Mouse (Mus musculus): ENCODE measurements at regions not wholly inside any gene's neighbourhood (a gene's known extent, or its start where the extent isn't known, plus 50 kb on each side); places are given as distances from the start of the nearest gene placed in this dataset.

DNA sequence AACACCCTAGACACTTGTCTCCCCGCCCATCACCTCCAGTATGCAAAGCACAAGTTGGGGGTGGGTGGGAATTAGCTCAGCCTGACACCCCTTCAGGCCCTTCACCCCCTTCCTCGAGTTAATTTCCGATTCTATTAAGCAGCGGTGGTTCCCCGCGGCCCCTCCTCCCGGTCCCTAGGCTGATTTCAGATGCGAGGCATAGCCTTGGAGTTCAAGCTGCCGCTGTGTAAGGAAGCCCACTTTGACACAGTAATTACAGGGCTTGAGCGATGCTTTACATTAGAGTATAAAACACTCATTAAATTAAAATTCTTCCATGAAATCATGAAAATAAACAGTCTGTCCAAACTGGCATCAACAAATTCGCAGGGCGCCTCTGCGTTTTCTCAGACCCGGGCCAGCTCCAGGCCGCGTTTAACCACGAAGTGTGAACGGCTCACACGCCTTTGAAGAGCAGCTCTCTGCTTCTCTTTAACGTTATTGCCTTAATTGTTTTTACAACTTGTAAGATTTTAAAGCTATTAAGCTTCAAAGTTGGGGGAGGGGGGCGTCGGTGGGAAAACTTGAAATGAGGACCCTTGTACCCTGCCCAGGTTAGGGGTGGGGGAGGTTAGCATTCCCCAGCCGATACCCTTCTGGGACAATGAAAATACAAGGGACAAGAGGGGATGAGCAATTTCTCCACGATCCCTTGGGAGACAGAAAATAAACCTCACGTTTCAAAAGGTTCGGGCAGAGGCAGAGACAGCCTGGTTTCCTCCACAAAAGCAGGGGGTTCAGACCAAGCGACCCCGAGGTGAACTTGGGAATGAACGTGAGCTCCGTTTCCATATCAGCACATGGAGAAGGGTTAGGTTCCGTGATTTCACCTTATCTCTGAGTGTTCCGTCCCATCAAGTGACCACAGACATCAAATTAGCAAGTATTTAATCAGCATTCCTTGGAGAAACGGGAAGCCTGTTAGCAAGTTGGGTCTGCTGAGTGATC is 114.4 kb downstream of the Dicer1 start:
- 8% methylated on average over 33 of the region's 33 CpGs for WGBS
- Histone ChIP-seq H3K4me1 (ENCODE audit: control insufficient read depth, insufficient read depth, low read length) (0 out of 2 replicates have a peak, but pooled peaks cover 4% of the 10 kb centered on the region), H3K27ac (ENCODE audit: low read length) (no peak overlapping the region), H3K9ac (ENCODE audit: low read length) (no peak overlapping the region), H3K36me3 (ENCODE audit: control insufficient read depth, insufficient read depth) (no peaks in the 10 kb centered on the region), H3K4me3 (ENCODE audit: low read length) (peak overlapping the region; percentile 2; the same call in 1 of the 2 replicates), H3K4me2 (ENCODE audit: low read depth, low read length) (peak overlapping the region; percentile 40), H3K9me3 (replicated peaks; ENCODE audit: control insufficient read depth, low read length) (no peaks in the 10 kb centered on the region), H3K27me3 (ENCODE audit: control insufficient read depth, insufficient read depth, low read length) (peaks cover 26% of the 10 kb centered on the region)
- ATAC-seq (replicated peaks; ENCODE audit: extremely low read depth, insufficient read depth, low FRiP score) = no peak

DNA sequence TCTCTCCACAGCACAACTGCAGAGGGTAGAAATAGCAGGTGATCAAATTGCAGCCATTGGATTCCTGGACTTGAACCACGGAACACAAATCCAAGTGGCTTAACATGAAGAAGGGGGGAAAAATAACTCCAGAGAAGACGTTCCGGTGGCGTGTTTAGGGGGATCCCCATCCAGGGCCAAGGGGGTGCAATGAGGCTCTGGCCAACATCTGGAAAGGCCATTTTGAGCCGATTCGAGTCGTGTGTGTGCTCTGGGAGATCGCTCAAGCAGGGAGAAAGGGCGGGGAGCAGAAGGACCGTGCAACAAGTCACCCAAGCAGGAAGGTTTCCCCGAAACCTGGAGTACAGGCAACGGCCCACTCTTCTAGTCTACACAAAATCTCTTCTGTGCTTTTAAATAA is 115.3 kb downstream of the Dicer1 start:
- H3K4me3 ChIP-seq (ENCODE audit: low read length) = no peak overlapping the region
- no peak overlapping the region for H3K27ac ChIP-seq (ENCODE audit: low read length)
- WGBS = 63% methylated on average over 12 of the region's 12 CpGs
- H3K9me3 ChIP-seq (replicated peaks; ENCODE audit: control insufficient read depth, low read length) = no peaks in the 10 kb centered on the region
- H3K36me3 ChIP-seq (ENCODE audit: control insufficient read depth, insufficient read depth) = no peaks in the 10 kb centered on the region
- peaks cover 26% of the 10 kb centered on the region for H3K27me3 ChIP-seq (ENCODE audit: control insufficient read depth, insufficient read depth, low read length)
- H3K4me2 ChIP-seq (ENCODE audit: low read depth, low read length) = no peak overlapping the region
- 0 out of 2 replicates have a peak, but pooled peaks cover 4% of the 10 kb centered on the region for H3K4me1 ChIP-seq (ENCODE audit: control insufficient read depth, insufficient read depth, low read length)
- no peak for ATAC-seq (replicated peaks; ENCODE audit: extremely low read depth, insufficient read depth, low FRiP score)
- H3K9ac ChIP-seq (ENCODE audit: low read length) = no peak overlapping the region

DNA sequence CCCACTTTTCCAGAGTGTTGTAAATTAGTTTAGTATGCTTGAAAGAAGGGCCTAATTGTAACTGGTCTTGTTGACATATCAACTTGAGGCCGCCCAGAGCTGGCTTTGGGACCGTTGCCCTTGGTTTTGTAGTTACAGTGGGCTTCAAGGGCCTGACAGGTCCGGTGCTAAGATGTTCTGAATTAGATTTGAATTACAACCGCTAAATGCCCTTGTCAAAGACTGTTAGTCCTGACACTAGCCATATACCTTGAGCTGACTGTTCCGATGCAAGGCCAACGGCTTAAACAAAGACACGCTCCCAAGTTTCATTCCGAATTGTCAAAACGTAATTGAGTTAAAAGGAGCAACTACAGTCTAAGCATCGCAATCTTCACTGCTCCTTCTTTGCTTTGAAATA is 116.9 kb downstream of the Dicer1 start:
- H3K27me3 ChIP-seq (ENCODE audit: control insufficient read depth, insufficient read depth, low read length) = peaks cover 26% of the 10 kb centered on the region
- H3K36me3 ChIP-seq (ENCODE audit: control insufficient read depth, insufficient read depth) = no peaks in the 10 kb centered on the region
- 73% methylated on average over 10 of the region's 10 CpGs for WGBS

DNA sequence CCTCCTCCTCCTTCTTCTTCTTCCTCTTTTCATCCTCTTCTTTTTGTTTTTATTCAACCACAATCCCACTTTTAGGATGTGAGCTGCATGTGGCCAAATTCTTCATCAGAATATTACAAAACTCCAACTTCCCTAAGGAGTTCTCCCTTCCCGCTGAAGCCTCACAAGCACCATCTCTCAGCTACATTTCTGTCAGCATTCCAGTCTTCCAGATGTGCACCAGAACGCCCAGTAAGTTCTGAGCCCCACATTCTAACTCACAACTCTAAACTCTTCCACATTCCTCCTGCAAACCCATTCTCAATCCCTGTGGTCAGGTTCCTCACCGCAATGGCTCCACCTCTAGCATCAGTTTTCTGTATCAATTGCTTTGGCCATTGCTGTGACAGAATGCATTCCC is 121.2 kb downstream of the Dicer1 start:
- H3K36me3 ChIP-seq (ENCODE audit: control insufficient read depth, insufficient read depth) = no peaks in the 10 kb centered on the region
- ATAC-seq (replicated peaks; ENCODE audit: extremely low read depth, insufficient read depth, low FRiP score) = no peak
- H3K9me3 ChIP-seq (replicated peaks; ENCODE audit: control insufficient read depth, low read length) = no peaks in the 10 kb centered on the region
- no peak overlapping the region for H3K4me3 ChIP-seq (ENCODE audit: low read length)
- H3K27me3 ChIP-seq (ENCODE audit: control insufficient read depth, insufficient read depth, low read length) = 0 out of 2 replicates have a peak, but pooled peaks cover 3% of the 10 kb centered on the region
- H3K4me2 ChIP-seq (ENCODE audit: low read depth, low read length) = no peak overlapping the region
- H3K4me1 ChIP-seq (ENCODE audit: control insufficient read depth, insufficient read depth, low read length) = no peaks in the 10 kb centered on the region
- no peak overlapping the region for H3K27ac ChIP-seq (ENCODE audit: low read length)
- 80% methylated on average over 3 of the region's 3 CpGs for whole genome bisulfite sequencing
- H3K9ac ChIP-seq (ENCODE audit: low read length) = no peak overlapping the region

More for the DNA sequence above, 116.9 kb downstream of the Dicer1 start:
- no peak overlapping the region for H3K4me3 ChIP-seq (ENCODE audit: low read length)
- 0 out of 2 replicates have a peak, but pooled peaks cover 4% of the 10 kb centered on the region for H3K4me1 ChIP-seq (ENCODE audit: control insufficient read depth, insufficient read depth, low read length)
- no peak overlapping the region for H3K9ac ChIP-seq (ENCODE audit: low read length)
- H3K27ac ChIP-seq (ENCODE audit: low read length) = no peak overlapping the region
- ATAC-seq (replicated peaks; ENCODE audit: extremely low read depth, insufficient read depth, low FRiP score) = no peak
- H3K4me2 ChIP-seq (ENCODE audit: low read depth, low read length) = no peak overlapping the region
- H3K9me3 ChIP-seq (replicated peaks; ENCODE audit: control insufficient read depth, low read length) = no peaks in the 10 kb centered on the region

DNA sequence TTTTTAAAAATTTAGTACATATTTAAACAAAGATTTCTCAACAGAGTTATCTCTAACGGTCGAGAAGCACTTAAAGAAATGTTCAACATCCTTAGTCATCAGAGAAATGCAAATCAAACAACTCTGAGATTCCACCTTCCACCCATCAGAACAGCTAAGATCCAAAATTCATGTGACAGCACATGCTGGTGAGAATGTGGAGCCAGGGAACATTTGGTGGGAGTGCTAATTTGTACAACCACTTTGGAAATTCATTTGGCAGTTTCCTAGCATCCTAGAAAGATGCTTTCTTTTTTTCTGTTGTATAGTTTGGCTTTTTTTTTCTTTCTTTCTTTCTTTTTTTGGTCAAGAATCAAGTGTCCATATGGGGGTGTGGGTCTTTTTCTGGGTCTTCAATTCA is 122.3 kb downstream of the Dicer1 start:
- no peaks in the 10 kb centered on the region for H3K36me3 ChIP-seq (ENCODE audit: control insufficient read depth, insufficient read depth)
- no peaks in the 10 kb centered on the region for H3K4me1 ChIP-seq (ENCODE audit: control insufficient read depth, insufficient read depth, low read length)
- peaks cover 6% of the 10 kb centered on the region; the same call in 1 of the 2 replicates for H3K27me3 ChIP-seq (ENCODE audit: control insufficient read depth, insufficient read depth, low read length)
- H3K4me2 ChIP-seq (ENCODE audit: low read depth, low read length) = no peak overlapping the region
- H3K9me3 ChIP-seq (replicated peaks; ENCODE audit: control insufficient read depth, low read length) = no peaks in the 10 kb centered on the region
- no peak overlapping the region for H3K4me3 ChIP-seq (ENCODE audit: low read length)
- H3K27ac ChIP-seq (ENCODE audit: low read length) = no peak overlapping the region
- ATAC-seq (replicated peaks; ENCODE audit: extremely low read depth, insufficient read depth, low FRiP score) = no peak
- H3K9ac ChIP-seq (ENCODE audit: low read length) = no peak overlapping the region
- WGBS = 76% methylated on average over 2 of the region's 2 CpGs

DNA sequence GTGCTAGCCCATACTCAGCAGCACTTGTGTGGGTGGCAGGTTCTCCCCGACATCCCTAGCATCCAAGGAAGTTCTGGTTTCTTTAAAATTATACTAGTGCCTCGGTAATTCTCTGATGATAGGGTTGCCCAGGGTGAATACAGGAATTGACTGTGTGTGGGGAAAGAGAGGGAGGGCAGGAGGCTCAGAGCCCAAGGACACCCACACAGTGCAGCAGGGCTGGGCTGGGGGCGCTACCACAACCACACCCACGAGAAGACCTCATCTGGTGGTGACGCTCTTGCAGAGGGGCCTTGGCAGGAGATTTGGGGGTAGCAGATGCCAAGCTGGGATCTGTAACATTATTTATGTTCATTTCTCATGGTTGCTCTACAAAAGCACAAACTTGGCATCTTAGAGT is 125.7 kb downstream of the Dicer1 start:
- Histone ChIP-seq H3K4me3 (ENCODE audit: low read length) (no peak overlapping the region), H3K9me3 (replicated peaks; ENCODE audit: control insufficient read depth, low read length) (no peaks in the 10 kb centered on the region), H3K27me3 (ENCODE audit: control insufficient read depth, insufficient read depth, low read length) (peaks cover 10% of the 10 kb centered on the region; the same call in 1 of the 2 replicates), H3K27ac (ENCODE audit: low read length) (no peak overlapping the region), H3K9ac (ENCODE audit: low read length) (no peak overlapping the region), H3K36me3 (ENCODE audit: control insufficient read depth, insufficient read depth) (no peaks in the 10 kb centered on the region), H3K4me1 (ENCODE audit: control insufficient read depth, insufficient read depth, low read length) (no peaks in the 10 kb centered on the region), H3K4me2 (ENCODE audit: low read depth, low read length) (no peak overlapping the region)
- no peak for ATAC-seq (replicated peaks; ENCODE audit: extremely low read depth, insufficient read depth, low FRiP score)
- 78% methylated on average over 5 of the region's 5 CpGs for WGBS

DNA sequence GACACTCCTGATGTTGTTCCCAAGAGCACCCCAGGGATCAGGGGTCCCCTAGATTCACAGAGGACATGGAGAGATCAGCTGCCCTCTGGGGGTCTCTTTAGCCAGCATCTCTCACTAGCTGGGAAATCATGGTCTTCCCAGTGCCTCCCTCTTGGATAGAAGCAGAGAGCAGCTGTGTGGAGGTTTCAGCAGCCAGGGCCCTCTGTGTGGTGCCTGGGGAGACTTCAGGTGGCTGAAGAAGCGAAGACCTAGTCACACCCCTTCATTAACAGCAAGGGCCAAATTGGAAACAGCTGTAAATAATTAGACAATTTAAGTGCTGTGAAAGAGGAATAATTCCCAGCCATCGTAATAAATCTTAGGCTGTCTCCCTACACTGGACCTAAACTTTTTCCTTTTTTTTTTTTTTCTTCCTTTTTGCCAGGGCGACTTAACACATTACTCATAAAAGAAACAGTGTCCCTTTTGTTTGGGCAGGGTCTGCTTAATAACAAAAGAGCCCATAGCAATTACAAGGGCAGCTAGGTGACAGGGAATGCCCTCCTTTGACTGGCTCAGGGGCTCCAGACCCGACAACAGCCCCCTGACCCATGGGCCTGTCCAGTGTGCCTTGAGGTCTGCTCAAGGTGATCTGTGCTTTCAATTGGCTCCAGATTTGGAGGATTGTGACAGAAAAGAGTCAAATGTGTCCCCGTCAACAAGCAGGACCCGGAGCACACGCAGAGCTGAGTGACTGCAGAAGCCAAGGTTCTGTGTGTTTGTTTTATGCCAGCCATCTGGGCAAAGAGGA is 127.7 kb downstream of the Dicer1 start:
- no peak for ATAC-seq (replicated peaks; ENCODE audit: extremely low read depth, insufficient read depth, low FRiP score)
- WGBS = 70% methylated on average over 7 of the region's 7 CpGs
- Histone ChIP-seq H3K4me2 (ENCODE audit: low read depth, low read length) (no peak overlapping the region), H3K27ac (ENCODE audit: low read length) (no peak overlapping the region), H3K4me3 (ENCODE audit: low read length) (no peak overlapping the region), H3K9me3 (replicated peaks; ENCODE audit: control insufficient read depth, low read length) (no peaks in the 10 kb centered on the region), H3K9ac (ENCODE audit: low read length) (no peak overlapping the region), H3K27me3 (ENCODE audit: control insufficient read depth, insufficient read depth, low read length) (peaks cover 10% of the 10 kb centered on the region; the same call in 1 of the 2 replicates), H3K36me3 (ENCODE audit: control insufficient read depth, insufficient read depth) (no peaks in the 10 kb centered on the region), H3K4me1 (ENCODE audit: control insufficient read depth, insufficient read depth, low read length) (no peaks in the 10 kb centered on the region)

DNA sequence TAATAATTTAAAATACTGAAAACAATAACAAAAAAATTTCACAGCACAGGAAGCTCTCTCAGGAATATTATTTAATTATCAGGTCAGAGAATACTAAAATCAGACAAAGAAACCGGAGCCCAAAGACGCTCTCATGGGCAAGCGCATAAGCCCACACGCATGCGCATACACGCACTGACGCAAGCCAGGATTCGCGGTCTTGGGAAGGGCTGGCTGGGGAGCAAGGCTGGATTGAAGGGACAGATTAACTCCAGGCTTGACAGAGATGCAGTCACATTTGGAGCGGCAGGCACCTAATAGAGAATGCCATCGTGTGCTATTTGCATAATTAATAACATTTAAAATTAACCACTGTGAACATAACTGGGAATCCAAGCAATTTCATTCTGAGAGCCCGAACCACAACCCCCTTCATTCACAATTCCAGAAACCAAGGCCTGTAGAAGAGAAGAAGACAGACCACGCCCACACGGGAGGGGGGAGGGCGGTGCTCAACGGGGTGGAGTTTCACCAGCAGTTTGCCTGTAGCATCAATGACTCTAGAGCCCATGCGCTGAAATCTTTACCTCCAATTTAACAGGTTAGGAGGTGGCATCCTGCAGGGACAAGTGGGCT is 134.5 kb downstream of the Dicer1 start:
- H3K4me2 ChIP-seq (ENCODE audit: low read depth, low read length) = peak overlapping the region; percentile 63
- no peak overlapping the region for H3K9ac ChIP-seq (ENCODE audit: low read length)
- 14% methylated on average over 17 of the region's 17 CpGs for WGBS
- H3K4me3 ChIP-seq (ENCODE audit: low read length) = peak overlapping the region; percentile 34
- no peaks in the 10 kb centered on the region; the same call in 1 of the 2 replicates for H3K27me3 ChIP-seq (ENCODE audit: control insufficient read depth, insufficient read depth, low read length)
- H3K27ac ChIP-seq (ENCODE audit: low read length) = no peak overlapping the region
- 0 out of 2 replicates have a peak, but pooled peaks cover 6% of the 10 kb centered on the region for H3K4me1 ChIP-seq (ENCODE audit: control insufficient read depth, insufficient read depth, low read length)
- H3K36me3 ChIP-seq (ENCODE audit: control insufficient read depth, insufficient read depth) = no peaks in the 10 kb centered on the region
- no peak for ATAC-seq (replicated peaks; ENCODE audit: extremely low read depth, insufficient read depth, low FRiP score)
- H3K9me3 ChIP-seq (replicated peaks; ENCODE audit: control insufficient read depth, low read length) = peaks cover 3% of the 10 kb centered on the region; the same call in 1 of the 2 replicates
